Mouse (Mus musculus): Measurements from ENCODE around the gene Hivep3.
A peak's percentile ranks its signal among the peaks of the same experiment; 100 is the strongest.

The Hivep3 gene

GRCm38 (mm10) chr4:119733184-119733880, at the start of gene Hivep3:
Gene Hivep3 (plus strand): TSS chr4:119733784.
- DNase-seq (ENCODE audit: low spot score in 2 of 2) = peak; percentile 99 to 100

- DNase-seq (ENCODE audit: low spot score in 2 of 2) = no peak
These were observed 47.8 kb upstream of the Hivep3 start for GRCm38 (mm10) chr4:119685746-119686145.

DNA sequence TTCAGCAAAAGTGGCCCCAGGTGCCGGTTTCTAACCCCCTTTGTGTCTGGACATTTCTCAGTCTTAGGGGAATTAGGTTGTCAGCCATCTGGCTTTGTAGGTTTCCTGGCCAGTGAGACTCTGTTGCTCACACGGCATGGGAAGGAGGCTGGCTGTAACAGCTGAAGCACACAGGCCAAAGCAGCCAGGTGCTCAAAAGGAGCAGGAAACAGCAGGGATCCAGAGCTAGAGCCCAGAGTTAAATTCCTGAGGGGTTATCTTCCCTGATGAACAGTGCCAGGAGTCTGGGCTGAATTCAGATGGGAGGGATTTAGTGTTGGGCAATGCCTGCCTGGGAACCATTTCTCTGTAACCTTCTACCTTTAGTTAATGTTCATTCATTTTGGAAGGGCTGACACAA, 35.2 kb upstream of the Hivep3 start:
- no peak for DNase-seq (ENCODE audit: low spot score in 2 of 2)

DNA sequence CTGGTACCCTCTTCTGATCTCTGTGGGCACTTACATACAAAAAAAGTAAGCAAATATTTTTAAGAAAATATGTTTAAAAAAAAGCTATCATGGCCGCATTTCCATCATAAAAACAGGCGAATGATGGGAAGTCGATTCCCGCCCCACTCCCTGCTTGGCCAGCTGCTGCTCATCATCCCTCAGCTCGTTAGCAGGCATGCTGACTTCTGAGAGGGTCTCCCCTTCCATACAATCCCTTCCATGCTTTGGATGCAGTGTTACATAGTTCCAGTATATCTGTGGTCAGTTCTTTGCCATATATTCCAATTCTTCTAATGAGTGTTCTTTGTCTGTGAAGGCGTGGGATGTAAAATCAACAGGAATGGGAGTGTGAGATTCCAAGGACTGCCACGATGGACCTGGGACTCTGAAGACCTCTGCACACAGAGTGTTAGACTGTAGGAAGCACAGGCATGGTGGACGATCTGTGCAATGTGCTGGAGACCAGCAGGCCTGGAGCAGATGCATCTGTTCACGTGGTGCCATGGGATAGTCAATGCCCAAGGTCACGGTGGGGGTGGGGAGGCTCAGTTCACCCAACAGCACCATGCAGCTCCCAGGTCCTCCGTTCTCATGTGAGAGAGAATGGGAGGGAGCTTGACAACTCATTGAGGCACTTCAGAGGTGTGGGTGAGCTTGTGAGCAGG, 32.2 kb upstream of the Hivep3 start:
- no peak for DNase-seq (ENCODE audit: low spot score in 2 of 2)

DNA sequence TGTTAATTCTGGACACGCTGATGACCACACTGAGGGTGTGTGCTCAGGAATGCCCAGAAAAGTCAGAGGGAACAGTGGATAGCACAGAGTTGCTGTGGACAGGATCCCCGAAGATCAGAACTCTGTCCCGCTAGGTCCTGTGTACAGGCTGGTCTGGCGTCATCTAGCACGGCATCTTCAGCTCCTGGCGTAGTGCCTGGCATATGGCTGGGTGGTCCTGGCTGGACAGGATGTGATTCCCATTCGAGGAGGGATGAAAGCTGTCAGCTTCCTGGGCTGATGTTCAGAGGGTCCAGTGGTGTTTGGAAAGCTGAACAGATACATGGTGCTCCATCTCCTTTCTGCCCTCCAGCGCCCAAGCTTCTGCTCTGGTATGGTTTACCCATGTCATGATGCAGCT, 29.6 kb upstream of the Hivep3 start:
- DNase-seq (ENCODE audit: low spot score in 2 of 2) = no peak

DNA sequence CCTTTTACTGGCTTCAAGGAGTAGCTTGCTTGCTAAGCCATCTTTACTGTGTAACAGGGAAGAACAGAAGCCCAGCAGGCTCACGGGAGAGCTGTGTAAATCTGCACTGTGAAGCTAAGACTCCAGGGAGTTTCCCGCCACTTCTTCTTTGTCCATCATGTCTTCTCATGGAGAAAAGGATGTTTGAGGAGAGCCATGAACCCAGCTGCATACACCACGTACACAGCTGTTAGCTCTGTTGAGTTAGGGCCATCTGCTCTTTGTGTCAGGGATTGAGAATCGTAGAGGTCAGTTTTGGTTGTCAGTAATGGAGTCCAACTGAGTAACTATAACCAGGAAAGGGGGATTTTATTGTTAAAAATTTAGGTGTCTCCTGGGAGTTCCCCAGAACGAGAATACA, 26.3 kb upstream of the Hivep3 start:
- DNase-seq (ENCODE audit: low spot score in 2 of 2) = no peak

DNA sequence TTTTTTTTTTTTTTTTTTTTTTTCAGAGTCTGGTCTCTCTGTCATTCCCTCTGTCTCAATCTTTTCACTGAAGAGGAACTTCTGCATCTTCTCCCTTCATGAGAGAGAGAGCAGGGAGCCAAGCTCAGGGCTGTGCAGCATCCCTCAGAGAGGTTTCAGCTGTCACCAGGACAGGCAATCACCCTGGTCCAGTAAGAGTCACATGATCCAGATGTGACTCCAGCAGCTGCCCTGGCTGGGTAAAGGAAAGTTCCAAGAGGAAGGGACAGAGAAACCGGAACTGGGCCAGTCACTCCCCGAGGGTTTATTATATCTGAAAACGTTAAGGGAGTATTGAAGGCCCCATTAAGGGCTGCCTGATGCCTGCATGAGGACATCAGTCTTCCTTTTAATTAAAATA, 25.8 kb upstream of the Hivep3 start:
- no peak for DNase-seq (ENCODE audit: low spot score in 2 of 2)

GRCm38 (mm10) chr4:119710208-119710607, 23.4 kb upstream of the Hivep3 start:
- no peak for DNase-seq (ENCODE audit: low spot score in 2 of 2)

DNA sequence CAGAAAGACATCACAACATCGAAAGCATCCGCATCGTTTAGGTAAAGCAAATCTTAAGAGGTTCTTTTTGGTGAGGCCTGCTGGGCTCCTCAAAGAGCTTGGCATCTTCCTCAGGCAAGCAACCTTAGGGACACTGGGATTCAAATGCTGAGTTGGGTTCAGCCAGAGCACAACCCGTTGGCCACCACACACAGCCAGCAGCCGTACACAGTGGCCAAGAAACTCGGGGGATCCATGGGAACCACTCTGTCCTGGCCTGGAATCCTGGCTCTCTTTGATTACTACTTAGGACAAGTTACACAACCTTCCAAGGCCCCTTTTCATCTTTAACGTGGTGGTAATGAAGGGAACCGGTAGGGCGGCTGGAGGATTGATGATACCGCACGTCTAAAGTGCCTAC, 16.1 kb upstream of the Hivep3 start:
- DNase-seq (ENCODE audit: low spot score in 2 of 2) = peak; percentile 11 to 54

DNA sequence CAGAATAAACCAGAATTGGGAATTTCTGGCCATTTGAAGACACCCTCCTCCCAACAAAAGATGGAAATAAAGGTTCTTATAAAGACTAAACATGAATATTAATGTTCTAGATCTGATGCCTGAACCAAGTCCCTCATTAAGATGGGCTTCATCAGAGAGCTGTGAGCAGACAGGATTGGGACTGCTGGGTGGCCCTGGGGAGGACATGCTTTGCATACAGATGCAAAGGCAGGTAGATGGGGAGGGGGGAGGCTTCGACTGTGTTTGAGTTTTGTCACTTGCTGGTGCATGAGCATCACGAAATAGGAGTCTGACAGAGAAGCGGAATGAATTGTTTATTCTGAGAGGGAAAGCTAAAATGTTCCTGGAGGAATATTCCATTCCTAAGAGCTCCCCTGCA, 12.1 kb upstream of the Hivep3 start:
- no peak for DNase-seq (ENCODE audit: low spot score in 2 of 2)

GRCm38 (mm10) chr4:119726074-119726473, 7.5 kb upstream of the Hivep3 start:
- no peak for DNase-seq (ENCODE audit: low spot score in 2 of 2)

DNA sequence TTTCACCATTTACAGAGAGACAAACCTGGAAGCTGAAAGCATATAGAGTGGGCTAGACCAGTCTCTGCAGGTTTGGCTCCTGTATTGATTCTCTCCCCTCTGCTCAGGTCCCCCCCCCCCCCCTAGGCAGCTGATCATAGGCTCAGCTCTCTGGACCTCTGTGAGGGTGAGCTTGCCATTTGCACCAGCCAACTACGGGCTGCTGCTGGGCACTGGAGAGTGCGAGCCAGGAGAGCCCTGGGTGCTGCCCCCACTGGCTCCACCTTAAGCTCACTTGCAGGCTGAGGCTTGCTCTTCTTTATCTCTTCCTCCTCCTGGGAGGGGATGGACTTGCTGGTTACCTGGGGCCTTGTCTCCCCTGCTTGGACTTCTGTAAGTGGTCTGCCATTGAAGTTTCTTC, 5.7 kb upstream of the Hivep3 start:
- DNase-seq (ENCODE audit: low spot score in 2 of 2) = no peak

- no peak for DNase-seq (ENCODE audit: low spot score in 2 of 2)
These were observed 358 bp downstream of the Hivep3 start for GRCm38 (mm10) chr4:119733942-119734341.

- peak; percentile 15 to 19 for DNase-seq (ENCODE audit: low spot score in 2 of 2)
These were observed 768 bp downstream of the Hivep3 start for GRCm38 (mm10) chr4:119734352-119734751.

DNA sequence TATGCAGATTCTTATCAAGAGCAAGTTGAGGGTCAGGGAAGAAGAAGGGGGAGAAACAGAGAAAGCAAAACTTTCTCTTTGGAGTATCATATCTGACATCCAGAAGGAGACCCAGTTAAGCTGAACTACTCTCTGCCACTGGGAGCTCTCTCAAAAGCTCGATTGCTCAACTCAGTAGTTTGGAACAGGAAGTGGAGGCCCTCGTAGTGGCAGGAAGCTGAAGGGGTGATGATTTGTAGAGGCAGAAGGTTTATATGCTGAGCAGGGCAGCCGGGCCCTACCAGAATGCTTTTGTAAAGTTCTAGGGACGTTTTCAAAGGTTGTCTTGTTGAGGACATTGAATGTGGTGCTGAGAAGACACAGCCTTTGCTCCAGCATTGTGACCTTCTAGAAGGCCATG, 5.1 kb downstream of the Hivep3 start:
- DNase-seq (ENCODE audit: low spot score in 2 of 2) = no peak

GRCm38 (mm10) chr4:119739301-119740062, 5.9 kb downstream of the Hivep3 start:
- no peak for DNase-seq (ENCODE audit: low spot score in 2 of 2)

- DNase-seq (ENCODE audit: low spot score in 2 of 2) = no peak
These were observed 14.8 kb downstream of the Hivep3 start for GRCm38 (mm10) chr4:119748341-119748740.

DNA sequence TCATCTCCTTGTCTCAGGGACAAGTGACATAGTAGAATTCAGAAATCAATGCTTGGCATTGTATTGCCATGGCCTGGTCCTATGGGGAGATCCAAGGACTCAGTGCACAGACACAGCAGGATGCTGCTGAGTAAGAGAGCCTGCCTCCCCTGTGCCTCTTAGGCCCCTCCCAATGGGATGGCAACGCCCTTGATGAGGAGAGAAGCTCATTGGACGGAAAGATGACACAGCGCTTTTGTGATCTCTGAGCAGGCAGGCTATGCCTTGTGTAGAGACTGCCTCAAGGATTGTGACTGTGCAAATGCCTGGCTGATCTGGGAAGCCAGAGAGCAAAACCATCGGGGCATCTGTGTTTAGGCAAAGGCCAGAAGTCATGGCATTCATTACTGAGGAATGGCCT, 16.6 kb downstream of the Hivep3 start:
- no peak for DNase-seq (ENCODE audit: low spot score in 2 of 2)

- DNase-seq (ENCODE audit: low spot score in 2 of 2) = no peak
These were observed 17.2 kb downstream of the Hivep3 start for GRCm38 (mm10) chr4:119750681-119751211.

- no peak for DNase-seq (ENCODE audit: low spot score in 2 of 2)
These were observed 17.9 kb downstream of the Hivep3 start for GRCm38 (mm10) chr4:119751408-119752006.

DNA sequence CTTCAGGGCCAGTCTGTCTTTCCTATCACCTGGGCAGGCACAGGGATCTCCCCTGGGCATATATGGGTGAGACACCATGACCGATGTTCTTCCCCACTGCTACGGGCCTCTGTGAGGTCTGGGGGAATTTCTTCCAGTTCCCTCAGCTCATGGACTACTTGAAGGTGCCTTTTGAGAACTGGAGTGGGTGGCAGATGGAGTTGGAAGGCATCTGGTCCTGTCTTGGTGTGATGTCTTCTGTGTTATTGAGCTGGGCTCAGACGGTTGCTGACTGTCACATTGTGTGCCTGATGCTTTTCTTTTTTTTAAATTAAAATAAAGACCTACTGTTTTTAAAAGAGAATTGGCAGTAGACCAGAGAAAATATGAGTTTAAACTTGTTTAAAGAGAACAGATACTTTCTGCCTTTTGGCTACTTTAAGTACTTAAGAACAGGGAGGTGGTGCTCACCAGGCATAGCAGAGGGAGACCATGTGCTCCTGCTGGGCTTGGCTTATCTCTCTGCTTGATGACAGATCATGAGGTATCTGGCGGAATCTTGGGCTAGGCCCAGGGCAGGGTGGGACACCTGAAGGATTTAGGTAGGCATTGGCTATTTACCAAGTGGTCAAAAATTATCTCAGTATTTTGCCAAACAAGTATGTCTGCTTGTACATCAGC, 26.1 kb downstream of the Hivep3 start:
- DNase-seq (ENCODE audit: low spot score in 2 of 2) = peak; percentile 54 to 74

DNA sequence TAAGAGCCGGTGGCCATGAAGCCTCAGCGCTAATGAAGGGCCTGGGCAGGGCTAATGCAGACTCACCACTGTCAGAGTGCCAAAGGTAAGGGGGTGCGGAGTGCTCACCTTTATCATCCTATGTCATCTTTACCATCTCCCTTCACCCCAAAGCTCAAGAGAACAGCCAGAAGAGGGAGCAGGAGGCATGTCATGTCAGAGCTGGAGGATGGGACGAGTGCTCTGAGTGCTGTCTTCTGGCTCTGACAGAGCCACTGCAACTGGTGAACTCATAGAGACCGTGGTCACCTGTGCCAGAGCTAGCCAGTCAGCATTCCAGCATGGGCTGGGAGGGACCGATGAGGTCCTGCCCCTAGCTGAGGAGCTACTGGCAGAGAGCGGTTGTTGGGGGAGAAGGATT, 27.2 kb downstream of the Hivep3 start:
- no peak for DNase-seq (ENCODE audit: low spot score in 2 of 2)
